Mouse (Mus musculus): Measurements from ENCODE around the gene Ap2a1.
A peak's percentile ranks its signal among the peaks of the same experiment; 100 is the strongest.

The Ap2a1 gene

GRCm38 (mm10) chr7:44953561-44953960 lies 24.3 kb upstream of the Ap2a1 start:
- no peak for DNase-seq (ENCODE audit: extremely low spot score, low read depth, low spot score)

GRCm38 (mm10) chr7:44952611-44953306 lies 23.5 kb upstream of the Ap2a1 start:
- DNase-seq (ENCODE audit: extremely low spot score, low read depth, low spot score) = peak; percentile 86

- no peak for DNase-seq (ENCODE audit: extremely low spot score, low read depth, low spot score)
Observed at GRCm38 (mm10) chr7:44951960-44952359, 22.7 kb upstream of the Ap2a1 start.

DNA sequence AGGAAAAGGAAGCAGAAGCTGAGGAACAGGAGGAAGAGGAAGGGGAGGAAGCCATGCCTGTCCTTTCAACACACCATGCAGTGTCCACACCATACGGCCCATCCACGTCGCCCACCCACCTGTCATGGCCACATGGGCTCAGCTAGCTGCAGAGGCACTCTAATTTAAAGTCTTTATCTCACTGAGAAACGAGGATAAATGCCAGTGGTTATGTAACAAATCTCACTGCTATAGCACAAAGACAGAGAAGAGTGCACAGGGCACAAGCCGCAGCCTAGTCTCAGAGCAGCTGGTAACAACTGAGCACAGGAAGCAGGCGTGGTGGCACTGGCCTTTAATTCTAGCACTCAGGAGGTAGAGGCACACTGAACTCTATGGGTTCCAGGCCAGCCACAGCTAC lies 20.6 kb upstream of the Ap2a1 start:
- DNase-seq (ENCODE audit: extremely low spot score, low read depth, low spot score) = no peak

- no peak for DNase-seq (ENCODE audit: extremely low spot score, low read depth, low spot score)
Observed at GRCm38 (mm10) chr7:44942904-44943303, 13.6 kb upstream of the Ap2a1 start, which contains the start of gene Tsks. Gene Tsks, plus strand, starts transcription at chr7:44943204.

DNA sequence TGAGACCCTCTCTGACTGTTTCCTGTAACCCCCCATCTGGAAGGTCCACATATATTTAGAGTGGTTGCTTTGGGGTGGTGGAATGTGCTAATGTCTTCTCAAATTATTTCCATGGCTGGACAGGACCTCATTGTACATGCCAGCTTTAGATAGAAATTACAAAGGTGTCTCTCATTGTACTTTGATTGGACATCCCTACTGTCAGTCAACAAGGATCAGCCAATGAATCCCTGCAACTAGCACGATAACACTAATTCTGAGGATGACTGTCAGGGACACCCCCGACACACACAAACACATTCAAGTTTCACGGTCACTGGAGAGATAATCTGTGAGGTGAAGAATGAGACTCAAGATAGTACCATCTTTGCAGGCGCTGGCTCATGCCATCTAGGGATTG lies 9.4 kb upstream of the Ap2a1 start:
- no peak for DNase-seq (ENCODE audit: extremely low spot score, low read depth, low spot score)

- DNase-seq (ENCODE audit: extremely low spot score, low read depth, low spot score) = no peak
Observed at GRCm38 (mm10) chr7:44928570-44928969, 726 bp downstream of the Ap2a1 start.

DNA sequence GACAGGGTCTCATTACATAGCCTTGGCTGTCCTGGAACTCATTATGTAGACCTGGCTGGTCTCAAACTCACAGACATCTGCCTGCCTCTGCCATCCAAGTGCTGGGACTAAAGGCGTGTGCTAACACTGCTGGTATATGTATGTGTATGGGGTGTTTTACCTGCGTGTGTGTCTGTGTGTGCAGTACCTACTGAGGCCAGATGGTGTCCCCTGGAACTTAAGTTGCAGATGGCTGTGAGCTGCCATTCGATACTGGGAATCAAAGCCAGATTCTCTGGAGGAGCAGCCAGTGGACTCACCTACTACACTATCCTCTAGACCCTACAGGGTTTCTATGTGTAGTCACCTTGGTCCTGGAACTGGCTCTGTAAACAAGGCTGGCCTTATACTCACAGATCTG lies 3.8 kb downstream of the Ap2a1 start:
- DNase-seq (ENCODE audit: extremely low spot score, low read depth, low spot score) = no peak

DNA sequence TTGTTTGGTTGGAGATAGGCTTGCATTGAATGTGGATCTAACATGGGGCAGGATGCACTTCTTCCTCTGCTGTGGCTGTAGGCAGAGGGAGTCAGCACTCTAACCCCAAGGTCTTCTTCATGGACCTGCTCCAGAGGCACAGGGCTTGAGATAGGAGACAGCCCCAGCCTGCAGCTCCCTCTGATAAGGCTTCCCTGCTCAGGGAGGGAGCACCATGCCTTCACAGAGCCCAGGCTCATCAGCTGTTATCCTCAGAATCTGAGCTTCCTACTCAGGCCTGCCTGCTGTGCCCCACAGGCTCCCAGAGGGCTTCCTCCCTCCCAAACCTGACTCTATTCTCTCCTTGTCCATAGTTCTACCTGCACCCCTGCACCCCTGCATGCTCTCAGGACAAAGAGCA lies 6.8 kb downstream of the Ap2a1 start:
- no peak for DNase-seq (ENCODE audit: extremely low spot score, low read depth, low spot score)

GRCm38 (mm10) chr7:44919127-44919526 lies 10.2 kb downstream of the Ap2a1 start:
- no peak for DNase-seq (ENCODE audit: extremely low spot score, low read depth, low spot score)

DNA sequence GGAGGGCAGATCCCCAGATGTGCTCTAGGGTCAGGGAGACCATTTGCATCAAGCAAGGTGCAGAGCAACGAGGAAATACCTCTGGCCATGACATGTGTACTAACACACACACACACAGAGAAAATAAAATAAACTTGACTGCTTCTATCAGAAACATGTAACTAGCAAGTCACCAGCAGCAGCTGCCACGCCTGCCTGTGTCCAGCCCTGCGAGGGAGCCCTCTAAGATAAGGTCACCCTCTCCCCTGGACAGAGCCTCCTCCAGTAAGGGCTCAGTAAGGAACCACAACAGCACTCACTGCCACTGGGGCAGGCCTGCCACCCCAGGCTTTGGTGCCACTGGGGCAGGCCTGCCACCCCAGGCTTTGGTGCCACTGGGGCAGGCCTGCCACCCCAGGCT lies 11.1 kb downstream of the Ap2a1 start:
- no peak for DNase-seq (ENCODE audit: extremely low spot score, low read depth, low spot score)

DNA sequence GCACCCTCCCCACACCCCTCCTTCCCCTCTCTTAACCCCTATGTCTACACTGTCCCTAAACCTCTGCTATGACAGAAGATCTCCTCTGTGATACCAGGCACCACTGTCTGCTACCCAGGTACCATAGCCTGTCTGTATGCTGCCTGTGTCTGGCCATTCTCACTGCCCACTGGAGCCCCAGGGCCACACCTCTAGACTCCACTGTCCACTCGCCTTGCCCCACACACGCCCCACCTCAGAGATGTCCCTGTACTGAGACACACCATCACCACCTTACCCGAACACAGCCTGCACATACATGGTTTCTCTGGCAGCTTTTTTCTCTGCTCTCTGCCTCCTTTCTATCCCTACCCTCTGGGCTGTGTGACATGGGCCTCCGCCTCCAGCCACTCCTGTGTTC lies 12.4 kb downstream of the Ap2a1 start:
- DNase-seq (ENCODE audit: extremely low spot score, low read depth, low spot score) = no peak

GRCm38 (mm10) chr7:44916191-44916590 lies 13.1 kb downstream of the Ap2a1 start:
- no peak for DNase-seq (ENCODE audit: extremely low spot score, low read depth, low spot score)

GRCm38 (mm10) chr7:44915314-44915713 lies 14.0 kb downstream of the Ap2a1 start:
- DNase-seq (ENCODE audit: extremely low spot score, low read depth, low spot score) = no peak

DNA sequence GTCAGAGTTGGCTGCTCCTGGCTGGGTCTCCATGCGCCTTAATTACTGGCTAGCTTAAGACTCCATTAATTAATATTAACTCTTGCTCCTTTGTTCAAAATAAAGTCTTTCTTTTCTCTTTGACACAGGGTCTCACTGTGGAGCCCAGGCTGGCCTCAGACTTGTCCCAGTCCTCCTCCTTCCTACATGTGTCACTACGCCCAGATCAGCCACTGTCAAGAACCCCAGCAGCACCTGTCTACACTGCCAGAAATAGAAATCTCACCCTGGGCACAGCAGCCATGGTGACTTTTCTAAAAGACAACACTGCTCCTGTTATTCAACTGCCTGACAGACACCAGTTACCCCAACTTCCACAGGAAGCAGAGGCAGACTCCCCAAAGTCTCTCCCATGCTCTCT lies 14.9 kb downstream of the Ap2a1 start:
- DNase-seq (ENCODE audit: extremely low spot score, low read depth, low spot score) = no peak

- no peak for DNase-seq (ENCODE audit: extremely low spot score, low read depth, low spot score)
Observed at GRCm38 (mm10) chr7:44908706-44909476, 20.4 kb downstream of the Ap2a1 start.

DNA sequence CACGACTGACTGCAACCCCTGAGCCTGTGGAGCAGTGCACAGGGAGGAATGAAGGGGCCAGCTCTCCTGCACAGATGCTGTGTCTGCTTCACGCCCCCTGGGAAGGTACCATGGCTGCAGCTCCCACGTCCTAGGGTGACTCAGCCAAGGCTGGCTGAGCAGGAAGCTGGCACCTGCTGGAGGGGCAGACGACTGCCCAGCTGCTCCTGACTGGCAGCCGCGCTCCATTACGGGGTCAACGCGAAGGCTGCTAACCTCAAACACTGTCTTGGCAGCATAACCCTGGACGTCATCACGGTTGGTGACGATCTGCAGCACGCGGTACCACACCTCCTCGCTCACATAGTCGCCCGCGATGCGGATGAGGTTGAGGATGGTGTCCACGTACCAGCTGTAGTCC lies 23.9 kb downstream of the Ap2a1 start:
- no peak for DNase-seq (ENCODE audit: extremely low spot score, low read depth, low spot score)

DNA sequence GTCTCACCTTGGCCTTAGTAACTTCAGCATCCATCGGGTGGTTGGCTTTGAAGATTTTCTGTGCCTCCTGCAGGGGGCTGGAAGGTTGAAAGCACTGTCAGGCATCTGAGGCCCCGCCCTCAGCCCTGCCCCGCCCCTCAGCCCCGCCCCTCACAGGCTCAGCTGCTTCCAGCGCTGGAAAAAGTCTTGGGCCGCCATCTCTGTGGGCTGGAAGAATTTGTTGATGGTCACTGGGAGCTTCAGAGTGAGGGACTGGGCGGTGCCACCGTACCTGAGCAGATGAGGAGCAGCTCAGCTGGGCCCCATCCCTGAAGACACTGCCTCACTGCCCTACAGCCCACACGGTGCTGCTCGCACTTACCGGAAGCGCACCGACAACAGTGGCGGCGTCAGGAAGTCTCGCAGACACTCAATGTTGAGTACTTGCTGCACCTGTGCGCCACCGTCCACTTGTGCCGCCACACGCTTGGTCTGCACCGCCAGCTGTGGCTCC lies 28.0 kb downstream of the Ap2a1 start:
- no peak for DNase-seq (ENCODE audit: extremely low spot score, low read depth, low spot score)

GRCm38 (mm10) chr7:44900632-44901031 lies 28.7 kb downstream of the Ap2a1 start:
- DNase-seq (ENCODE audit: extremely low spot score, low read depth, low spot score) = no peak

DNA sequence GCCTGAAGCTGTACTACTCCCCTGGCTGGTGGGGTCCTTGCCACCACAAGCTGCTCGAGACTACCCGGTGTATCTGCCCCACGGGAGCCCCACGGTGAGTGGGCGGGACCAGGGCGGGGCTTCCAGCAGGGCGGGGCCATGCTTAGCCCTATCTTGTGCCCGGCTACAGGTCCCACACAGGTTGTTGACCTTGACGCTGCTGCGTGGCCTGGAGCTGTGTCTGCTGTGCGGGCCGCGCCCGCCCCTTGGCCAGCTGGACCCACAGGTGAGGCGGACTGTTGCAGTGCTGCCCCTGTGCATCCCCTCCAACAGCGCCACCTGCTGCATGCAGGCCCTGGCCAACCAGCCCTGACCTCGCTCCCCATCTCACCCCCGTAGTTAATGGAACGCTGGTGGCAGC lies 30.7 kb downstream of the Ap2a1 start:
- DNase-seq (ENCODE audit: extremely low spot score, low read depth, low spot score) = no peak

DNA sequence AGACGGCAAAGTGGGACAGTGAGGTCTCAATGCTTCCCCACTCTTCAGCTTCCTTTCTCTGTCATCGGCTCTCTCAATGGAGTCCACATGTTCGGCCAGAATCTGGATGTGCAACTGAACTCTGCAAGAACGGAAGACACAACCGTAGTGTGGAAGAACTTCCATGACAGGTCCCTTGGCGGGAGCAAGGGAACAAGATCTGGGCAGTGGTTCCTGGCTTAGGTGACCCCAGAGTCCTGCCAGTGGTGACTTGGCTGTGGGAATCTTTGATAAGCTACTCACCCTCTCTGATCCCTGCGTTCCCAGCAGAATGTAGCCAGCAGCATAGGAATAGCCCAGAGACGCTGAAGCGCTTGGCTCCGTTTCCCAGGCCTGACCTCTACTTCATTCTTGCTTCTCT lies 32.8 kb downstream of the Ap2a1 start:
- DNase-seq (ENCODE audit: extremely low spot score, low read depth, low spot score) = no peak

Data from hindlimb bud, embryonic 11.5 days (tissue).